Mouse (Mus musculus) spleen, adult 2 months (tissue): Measurements from ENCODE around the gene Tas2r126. TPM values are rescaled to one million over a fixed set of nuclear protein-coding genes. Genes with fewer than 3 reads are reported as not detected.
"Not testable (repeated sequence)": the region's sequence is repeated elsewhere in the genome, so short reads cannot be mapped to it uniquely, and the experiment has no call there.

Experiments
- DNase-seq, 2 experiments: peaks; one replicate each; pipeline versions ENCODE4 v3.0.0 to v3.0.0-alpha.2; 2012 to 2021; ENCODE audit warnings: low spot score in 2 of 2, low read depth in 1 of 2
- H3K27ac ChIP-seq: fragments of 200-500 bp; 2 replicates; pipeline ENCODE4 v1.5.1; 2012; ENCODE audit warnings: low read length, inconsistent platforms; ENCODE audit not compliant: insufficient read depth
- H3K27me3 ChIP-seq: fragments of 200-500 bp; 2 replicates; pipeline ENCODE4 v1.6.1; 2012; ENCODE audit warnings: mild to moderate bottlenecking, moderate library complexity, low read length, inconsistent platforms; ENCODE audit not compliant: control insufficient read depth, insufficient read depth
- H3K36me3 ChIP-seq: fragments of 200-500 bp; 2 replicates; pipeline ENCODE4 v1.6.1; 2012; ENCODE audit warnings: mild to moderate bottlenecking, low read length, inconsistent platforms; ENCODE audit not compliant: control insufficient read depth, insufficient read depth
- H3K4me1 ChIP-seq: fragments of 200-500 bp; 2 replicates; pipeline ENCODE4 v1.6.1; 2011; ENCODE audit warnings: inconsistent platforms; ENCODE audit not compliant: control insufficient read depth, insufficient read depth, insufficient read length
- H3K4me3 ChIP-seq: fragments of 200-500 bp; 2 replicates; pipeline ENCODE4 v1.5.1; 2011; ENCODE audit warnings: mild to moderate bottlenecking, inconsistent platforms; ENCODE audit not compliant: insufficient read depth, insufficient read length; ENCODE audit errors: extremely low read depth
- CTCF ChIP-seq: fragments of 200-500 bp; IDR thresholded peaks from 2 replicates; pipeline ENCODE4 v1.5.1; 2011; ENCODE audit warnings: mild to moderate bottlenecking, inconsistent platforms; ENCODE audit not compliant: insufficient read depth, insufficient read length, insufficient replicate concordance; ENCODE audit errors: extremely low read depth
- POLR2A ChIP-seq: fragments of 200-500 bp; IDR thresholded peaks from 2 replicates; pipeline ENCODE4 v1.6.1; 2011; ENCODE audit warnings: low read depth, low read length, inconsistent platforms
- WGBS: fragments of 180-500 bp; shearing (Covaris S2); methylation state at CpG from one replicate; pipeline ENCODE4 v1.1.7; 2018; 5-methylcytosine and 5-hydroxymethylcytosine counted together
- polyA plus RNA-seq: library from polyadenylated mRNA; depleted of rRNA; stranded (reverse); fragments of >200 nt; gene quantifications from 2 replicates; pipeline ENCODE4 v1.2.3, GENCODE M21; 2012

Gene Tas2r126
- polyA plus RNA-seq, 1 experiment, result not detected

GRCm38 (mm10) chr6:42435490-42435889 is 1.2 kb downstream of the Tas2r126 start:
- TF ChIP-seq POLR2A (no peak), CTCF (no peak)

GRCm38 (mm10) chr6:42441395-42441794 is 7.1 kb downstream of the Tas2r126 start:
- Histone ChIP-seq H3K36me3 (no peaks in the 10 kb centered on the region), H3K4me1 (no peaks in the 10 kb centered on the region), H3K4me3 (no peak overlapping the region), H3K27me3 (no peaks in the 10 kb centered on the region), H3K27ac (no peak overlapping the region)
- no peak for TF ChIP-seq POLR2A
- no peak for TF ChIP-seq CTCF
- no peak for DNase-seq
- 71% methylated on average over 2 of the region's 2 CpGs for WGBS

More at GRCm38 (mm10) chr6:42435490-42435889, 1.2 kb downstream of the Tas2r126 start:
- 78% methylated on average over 2 of the region's 2 CpGs for WGBS
- H3K27ac ChIP-seq, result no peak overlapping the region
- H3K4me1 ChIP-seq, result no peaks in the 10 kb centered on the region
- H3K27me3 ChIP-seq, result no peaks in the 10 kb centered on the region
- H3K36me3 ChIP-seq, result no peaks in the 10 kb centered on the region
- no peak overlapping the region for H3K4me3 ChIP-seq
- no peak for DNase-seq

DNA sequence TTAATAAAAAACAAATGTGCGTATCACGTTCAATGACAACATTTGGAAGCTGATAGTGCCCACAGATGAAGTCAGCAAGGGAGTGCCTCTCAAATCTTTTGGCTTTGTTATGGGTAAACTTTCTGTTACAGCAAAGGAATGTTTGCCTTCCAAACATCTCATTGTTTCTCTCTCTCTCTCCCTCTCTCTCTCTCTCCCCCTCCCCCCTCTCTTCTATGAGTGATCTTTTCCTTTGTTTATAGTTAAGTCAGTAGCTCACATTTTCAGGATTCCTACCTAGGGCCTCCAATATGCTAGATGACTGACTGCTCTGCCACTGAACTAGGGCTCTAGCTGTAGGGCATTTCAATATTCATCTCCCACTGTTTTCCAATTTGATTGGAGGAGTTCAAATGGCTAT is 10.2 kb downstream of the Tas2r126 start:
- TF ChIP-seq POLR2A, result no peak
- TF ChIP-seq CTCF, result no peak
- no peak for DNase-seq
- Histone ChIP-seq H3K4me3 (no peak overlapping the region), H3K27ac (no peak overlapping the region), H3K27me3 (no peaks in the 10 kb centered on the region), H3K36me3 (no peaks in the 10 kb centered on the region), H3K4me1 (no peaks in the 10 kb centered on the region)
- WGBS, result 91% methylated on average over 2 of the region's 2 CpGs

- no peaks in the 10 kb centered on the region for H3K36me3 ChIP-seq
- DNase-seq, result no peak
- H3K4me1 ChIP-seq, result no peaks in the 10 kb centered on the region
- no peak for TF ChIP-seq CTCF
- no peak for TF ChIP-seq POLR2A
- H3K27me3 ChIP-seq, result no peaks in the 10 kb centered on the region
- 72% methylated on average over 2 of the region's 2 CpGs for WGBS
- no peak overlapping the region for H3K27ac ChIP-seq
- H3K4me3 ChIP-seq, result no peak overlapping the region
Measured at GRCm38 (mm10) chr6:42447381-42447780, 13.0 kb downstream of the Tas2r126 start.

GRCm38 (mm10) chr6:42465096-42465495 is 30.8 kb downstream of the Tas2r126 start, which contains the start of gene Olfr458:
TSS of gene Olfr458 (minus strand) at chr6:42465196.
- WGBS, result 86% methylated on average over 1 of the region's 1 CpGs
- no peak for TF ChIP-seq POLR2A
- no peak for TF ChIP-seq CTCF
- no peak for DNase-seq
- no peak within 1 kb of the TSS for H3K4me3 ChIP-seq
- no peaks in the 10 kb centered on the region for H3K4me1 ChIP-seq
- H3K27me3 ChIP-seq, result no peaks in the 10 kb centered on the region
- no peaks in the 10 kb centered on the region for H3K36me3 ChIP-seq
- H3K27ac ChIP-seq, result no peak within 1 kb of the TSS

- Histone ChIP-seq H3K27me3 (no peaks in the 10 kb centered on the region), H3K4me3 (no peak overlapping the region), H3K27ac (no peak overlapping the region), H3K4me1 (no peaks in the 10 kb centered on the region), H3K36me3 (no peaks in the 10 kb centered on the region)
- no peak for DNase-seq
- TF ChIP-seq POLR2A (no peak), CTCF (no peak)
- 89% methylated on average over 4 of the region's 4 CpGs for WGBS
Measured at GRCm38 (mm10) chr6:42470542-42470941, 36.2 kb downstream of the Tas2r126 start.

GRCm38 (mm10) chr6:42471298-42471697 is 37.0 kb downstream of the Tas2r126 start:
- not testable (repeated sequence) for H3K4me1 ChIP-seq, H3K27me3 ChIP-seq, DNase-seq, H3K4me3 ChIP-seq, H3K27ac ChIP-seq, H3K36me3 ChIP-seq
- 97% methylated on average over 4 of the region's 4 CpGs for WGBS

DNA sequence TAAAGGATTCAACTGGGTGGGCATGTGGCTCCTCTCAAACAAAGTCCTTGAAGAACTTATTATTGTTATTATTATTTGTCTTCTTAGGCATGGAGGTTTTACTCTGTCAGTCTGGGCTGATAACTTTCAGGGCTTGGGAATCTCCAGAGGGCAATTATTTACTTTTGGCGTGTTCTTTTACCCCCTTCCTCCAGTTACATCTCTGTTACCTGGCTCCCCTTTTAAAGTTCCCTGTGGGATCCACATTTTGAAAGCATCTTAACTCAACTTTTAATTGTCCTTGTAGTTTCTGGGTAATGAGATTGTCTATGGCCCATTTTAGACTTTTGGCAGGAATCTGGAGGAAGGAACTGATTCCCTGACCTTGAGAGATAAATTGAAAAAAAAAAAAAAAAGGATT is 41.9 kb downstream of the Tas2r126 start, which contains the start of gene Olfr457:
TSS of gene Olfr457 (minus strand) at position 101 of the 400 bp plus-strand sequence.
- Histone ChIP-seq H3K4me1 (no peaks in the 10 kb centered on the region), H3K27ac (no peak within 1 kb of the TSS), H3K36me3 (no peaks in the 10 kb centered on the region), H3K4me3 (no peak within 1 kb of the TSS), H3K27me3 (no peaks in the 10 kb centered on the region)
- no peak for DNase-seq
- TF ChIP-seq CTCF (no peak), POLR2A (no peak)
- WGBS, result 82% methylated on average over 1 of the region's 1 CpGs
